Mouse (Mus musculus) spleen, postnatal 36 days (tissue): Measurements from ENCODE around the gene Asb16.
"Not testable (repeated sequence)": the region's sequence is repeated elsewhere in the genome, so short reads cannot be mapped to it uniquely, and the experiment has no call there.

Experiments used
- DNase-seq, 2 experiments: peaks; one replicate each; pipeline ENCODE4 v3.0.0; 2022; ENCODE audit warnings: low spot score in 2 of 2, mixed read lengths in 1 of 2

Gene Asb16

DNA sequence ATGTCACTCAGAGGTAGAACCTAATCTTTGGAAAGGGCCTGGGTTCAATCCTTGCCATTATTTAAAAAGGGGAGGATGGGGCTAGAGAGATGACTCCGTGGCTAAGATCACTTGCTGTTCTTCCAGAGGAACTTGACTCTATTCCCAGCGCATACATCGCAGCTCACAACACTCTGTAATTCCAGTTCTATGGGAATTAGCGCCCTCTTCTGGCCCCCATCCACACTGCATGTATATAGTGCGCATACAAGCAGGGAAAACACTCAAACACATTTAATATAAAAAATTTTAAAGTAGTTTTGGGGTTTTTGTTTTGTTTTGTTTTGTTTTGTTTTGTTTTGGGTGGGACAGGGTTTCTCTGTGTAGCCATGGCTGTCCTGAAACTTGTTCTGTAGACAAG lies 26.7 kb upstream of the Asb16 start:
- no peak for DNase-seq

- peak in 1 of 2 experiments; percentile 20 for DNase-seq
Measured at GRCm38 (mm10) chr11:102244926-102245449, 23.6 kb upstream of the Asb16 start.

DNA sequence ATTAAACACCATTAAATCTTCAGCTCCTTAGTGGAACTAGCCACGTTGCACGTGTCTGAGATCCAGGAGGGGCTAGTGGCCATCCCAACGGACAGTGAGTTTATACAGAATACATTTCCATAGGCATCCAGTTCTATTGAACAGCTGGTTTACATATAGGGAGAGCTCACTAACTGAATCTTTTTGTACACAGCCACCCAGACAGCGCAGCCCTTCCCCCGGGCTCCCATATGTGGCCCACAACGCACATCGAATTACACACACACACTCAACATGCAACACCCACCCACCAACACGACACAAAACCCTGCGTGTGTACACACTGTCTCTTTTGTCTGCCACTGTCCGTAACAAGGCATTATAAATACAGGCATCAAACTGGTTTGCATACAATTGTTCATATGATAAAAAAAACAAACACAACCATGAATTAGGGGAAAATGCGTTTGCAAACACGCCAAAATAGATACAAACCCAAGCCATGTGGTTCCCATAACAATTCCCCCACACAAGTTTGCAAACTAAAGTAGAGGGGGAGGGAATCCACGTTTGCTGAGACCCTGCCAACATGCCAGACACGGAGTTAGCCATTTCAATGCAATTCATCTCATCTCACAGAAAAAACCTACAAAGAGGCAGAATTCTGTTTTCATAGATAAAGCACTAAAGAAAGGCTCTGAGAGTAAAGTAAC lies 22.8 kb upstream of the Asb16 start:
- no peak for DNase-seq

DNA sequence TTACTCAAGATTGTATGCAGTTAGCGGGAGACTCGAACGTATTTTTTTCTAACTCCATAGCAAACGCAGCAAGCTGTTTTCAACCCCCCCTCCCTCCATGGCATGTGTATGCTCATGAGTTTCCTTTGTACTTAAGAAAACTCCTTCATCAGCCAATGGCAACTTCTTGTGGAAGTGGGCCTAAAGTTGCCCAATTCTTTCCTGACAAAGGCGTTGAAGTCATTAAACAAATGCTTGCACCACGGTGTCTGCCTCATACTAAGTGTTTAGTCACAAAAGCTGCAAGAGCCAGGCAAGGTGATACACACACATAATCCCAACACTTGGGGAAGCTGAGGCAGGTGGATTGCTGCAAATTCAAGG lies 22.3 kb upstream of the Asb16 start:
- no peak for DNase-seq

- no peak for DNase-seq
Measured at GRCm38 (mm10) chr11:102246871-102247270, 21.7 kb upstream of the Asb16 start.

- DNase-seq, result peak; percentile 86 to 92
Measured at GRCm38 (mm10) chr11:102248630-102249230, 19.8 kb upstream of the Asb16 start, which contains the start of gene BC030867. Gene BC030867 (plus strand): TSS chr11:102248882.

DNA sequence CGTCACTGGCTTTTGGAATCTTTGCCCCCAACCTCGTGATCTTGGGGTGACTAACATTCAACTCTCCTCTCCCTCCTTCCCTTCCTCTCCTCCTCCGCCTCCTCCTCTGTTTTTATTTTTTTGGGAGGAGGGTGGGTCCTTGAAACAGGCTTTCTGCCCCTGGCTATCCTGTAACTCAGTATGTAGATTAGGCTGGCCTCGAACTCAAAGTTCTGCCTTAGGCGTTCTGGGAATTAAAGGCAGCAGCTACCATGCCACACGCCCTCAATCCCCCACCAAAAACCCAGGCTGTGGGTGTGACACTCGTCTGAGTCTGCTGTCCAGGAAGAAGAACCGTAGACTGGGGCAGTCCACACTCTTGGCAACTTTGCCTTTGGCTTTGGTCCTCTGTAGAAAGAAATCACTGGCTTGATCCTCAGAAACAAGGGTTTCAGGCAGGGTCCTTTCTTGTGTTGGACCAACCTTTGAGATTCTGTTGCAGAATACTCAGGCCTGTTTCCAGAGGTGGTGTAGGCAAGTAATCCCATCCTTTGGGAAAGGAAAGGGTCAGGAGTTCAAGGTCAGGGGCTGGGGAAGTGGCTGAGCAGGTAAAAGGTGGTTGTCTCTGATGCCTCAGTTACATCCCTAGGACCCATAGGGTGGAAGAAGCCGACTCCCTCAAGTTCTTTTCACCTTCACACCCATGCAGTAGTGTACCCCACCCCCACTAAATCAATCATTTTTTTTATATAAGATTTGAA lies 19.0 kb upstream of the Asb16 start:
- no peak for DNase-seq

DNA sequence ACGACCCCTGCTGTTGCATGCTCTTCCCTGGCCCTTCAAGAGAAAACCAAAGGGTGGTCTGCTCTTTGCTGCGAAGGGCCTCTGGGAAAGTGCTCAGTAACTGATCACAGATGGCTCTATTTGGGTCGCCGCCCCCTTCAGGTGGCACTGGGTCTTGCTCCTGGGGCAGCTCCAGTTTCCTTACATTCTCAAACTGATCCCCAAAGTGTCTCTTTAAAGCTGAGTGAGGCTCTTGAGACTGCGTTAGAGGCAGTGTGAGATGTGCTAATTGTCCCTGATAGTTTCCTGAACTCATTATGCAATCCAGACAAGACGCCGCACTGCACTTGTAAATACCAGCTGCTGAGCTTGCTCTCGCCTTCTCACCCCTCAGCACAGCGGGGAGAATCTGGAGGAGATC lies 11.0 kb upstream of the Asb16 start:
- DNase-seq, result no peak

DNA sequence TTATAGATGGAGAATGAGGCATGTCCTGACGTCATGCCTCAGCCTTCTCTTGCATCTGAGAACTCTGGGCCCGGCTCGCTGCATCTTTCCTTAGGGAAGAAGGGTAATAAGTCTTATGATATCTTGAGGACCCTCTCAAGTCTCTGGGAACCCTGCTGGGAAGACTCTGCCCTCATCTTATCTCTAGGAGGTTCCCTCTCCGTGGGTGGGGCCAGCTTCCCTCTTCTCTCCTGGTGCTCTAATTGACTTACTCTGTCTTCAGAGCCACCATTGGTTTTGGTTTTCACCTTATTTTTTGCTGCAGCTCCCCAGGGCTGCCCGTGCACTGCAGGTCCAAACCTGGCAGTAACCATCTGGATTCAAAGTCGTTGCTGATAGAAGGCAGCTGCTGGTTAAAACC lies 10.4 kb upstream of the Asb16 start:
- DNase-seq, result no peak

DNA sequence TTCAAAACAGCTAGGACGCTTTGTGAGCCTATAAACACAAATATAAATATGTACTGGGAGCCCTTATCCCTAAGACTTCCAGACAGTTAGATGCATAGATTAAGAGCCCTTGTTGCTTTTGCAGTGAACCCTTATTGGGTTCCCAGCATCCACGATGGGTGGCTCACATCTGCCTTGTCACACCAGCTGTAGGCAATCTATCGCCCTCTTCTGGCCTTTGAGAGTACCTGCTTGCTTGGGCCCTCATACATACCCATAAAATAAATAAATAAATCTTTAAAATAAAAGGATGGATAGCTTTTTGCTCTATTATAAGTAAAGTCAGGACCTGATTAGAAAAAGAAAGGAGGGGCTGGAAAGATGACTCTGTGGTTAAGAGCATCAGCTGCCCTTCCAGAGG lies 10.0 kb upstream of the Asb16 start:
- DNase-seq, result no peak

GRCm38 (mm10) chr11:102263211-102263610 lies 5.3 kb upstream of the Asb16 start:
- DNase-seq, result no peak

- DNase-seq, result no peak
Measured at GRCm38 (mm10) chr11:102265816-102266215, 2.7 kb upstream of the Asb16 start.

- no peak for DNase-seq
Measured at GRCm38 (mm10) chr11:102266631-102267355, 1.8 kb upstream of the Asb16 start.

DNA sequence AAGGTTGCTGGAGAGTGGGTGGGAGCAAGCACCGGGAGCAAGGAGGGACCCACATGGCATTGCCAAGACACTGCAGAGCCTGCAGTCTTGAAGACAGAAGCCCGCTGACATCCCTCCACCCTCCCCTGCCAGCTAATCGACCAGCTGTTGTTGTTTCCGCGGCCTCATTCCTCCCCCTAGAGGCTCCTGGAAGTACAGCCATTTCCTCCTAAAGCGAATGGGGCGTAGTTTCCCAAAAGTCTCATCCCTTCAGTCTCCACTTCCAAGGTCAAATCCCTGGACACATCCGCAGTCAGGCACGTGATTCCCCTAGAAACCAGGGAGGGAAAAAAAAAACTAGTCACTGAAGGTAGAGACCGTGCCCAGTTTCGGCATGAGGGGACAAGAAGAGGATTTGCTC lies 1.1 kb upstream of the Asb16 start:
- peak; percentile 33 to 51 for DNase-seq

DNA sequence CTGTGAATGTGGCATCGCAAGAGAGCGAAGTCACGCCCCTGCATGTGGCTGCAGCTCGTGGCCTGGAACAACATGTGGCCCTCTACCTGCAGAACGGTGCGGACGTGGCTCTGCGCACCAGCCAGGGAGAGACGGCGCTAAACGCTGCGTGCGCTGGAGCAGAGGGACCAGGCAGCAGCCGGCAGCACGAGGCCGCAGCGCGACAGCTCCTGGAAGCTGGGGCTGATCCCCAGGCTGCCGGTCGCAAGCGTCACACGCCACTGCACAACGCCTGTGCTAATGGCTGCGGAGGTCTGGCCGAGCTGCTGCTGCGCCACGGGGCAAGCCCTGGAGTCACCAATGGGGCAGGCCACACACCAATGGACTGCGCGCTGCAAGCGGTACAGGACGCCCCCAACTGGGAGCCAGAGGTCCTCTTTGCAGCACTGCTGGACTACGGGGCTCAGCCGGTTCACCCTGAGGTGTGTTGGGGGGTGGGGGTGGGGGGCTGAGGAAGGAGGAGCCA lies 7.9 kb downstream of the Asb16 start:
- DNase-seq, result no peak

DNA sequence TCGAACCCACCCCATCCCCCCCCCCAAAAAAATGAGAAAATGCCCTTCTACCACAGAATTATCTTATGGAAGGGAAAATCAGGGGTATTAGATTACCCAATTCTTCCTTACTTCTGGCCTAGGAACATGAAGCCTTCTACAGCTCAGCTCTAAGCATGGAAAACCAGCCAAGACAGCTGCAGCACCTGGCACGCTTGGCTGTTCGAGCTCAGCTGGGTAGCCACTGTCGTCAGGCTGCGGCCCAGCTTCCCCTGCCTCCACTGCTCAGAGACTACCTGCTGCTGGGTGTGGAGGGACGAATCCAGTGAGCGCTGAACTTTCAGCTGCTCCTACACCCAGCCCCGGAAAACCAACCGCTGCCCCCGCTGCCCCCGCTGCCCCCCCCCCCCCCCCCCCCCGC lies 9.2 kb downstream of the Asb16 start:
- DNase-seq, result no peak

DNA sequence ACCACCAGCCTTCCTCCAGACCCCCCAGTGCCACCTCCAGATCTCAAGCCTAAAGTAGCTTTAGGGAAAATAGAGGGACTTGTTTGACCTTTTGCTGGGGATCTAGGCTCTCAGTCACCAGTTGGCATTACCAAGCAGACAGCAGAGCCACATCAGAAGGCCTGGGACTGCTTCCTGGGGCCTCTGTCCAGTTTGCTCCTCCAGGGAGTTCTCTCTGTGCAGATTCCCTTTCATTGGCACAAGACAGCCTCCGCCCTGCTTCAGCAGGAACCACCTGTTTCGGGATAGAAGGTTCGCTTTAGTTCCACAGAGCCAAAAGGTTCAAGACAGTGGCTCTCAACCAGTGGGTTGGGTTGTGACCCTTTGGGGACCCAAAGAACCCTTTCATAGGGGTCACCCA lies 11.1 kb downstream of the Asb16 start:
- no peak for DNase-seq

DNA sequence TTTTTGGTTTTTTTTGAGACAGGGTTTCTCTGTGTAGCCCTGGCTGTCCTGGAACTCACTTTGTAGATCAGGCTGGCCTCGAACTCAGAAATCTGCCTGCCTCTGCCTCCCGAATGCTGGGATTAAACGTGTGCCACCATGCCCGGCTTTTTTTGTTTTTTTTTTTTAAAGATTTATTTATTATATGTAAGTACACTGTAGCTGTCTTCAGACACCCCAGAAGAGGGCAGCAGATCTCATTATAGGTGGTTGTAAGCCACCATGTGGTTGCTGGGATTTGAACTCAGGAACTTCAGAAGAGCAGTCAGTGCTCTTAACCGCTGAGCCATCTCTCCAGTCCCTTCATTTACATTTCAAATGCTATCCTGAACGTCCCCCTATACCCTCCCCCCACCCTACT lies 11.7 kb downstream of the Asb16 start:
- DNase-seq, result not testable (repeated sequence)

DNA sequence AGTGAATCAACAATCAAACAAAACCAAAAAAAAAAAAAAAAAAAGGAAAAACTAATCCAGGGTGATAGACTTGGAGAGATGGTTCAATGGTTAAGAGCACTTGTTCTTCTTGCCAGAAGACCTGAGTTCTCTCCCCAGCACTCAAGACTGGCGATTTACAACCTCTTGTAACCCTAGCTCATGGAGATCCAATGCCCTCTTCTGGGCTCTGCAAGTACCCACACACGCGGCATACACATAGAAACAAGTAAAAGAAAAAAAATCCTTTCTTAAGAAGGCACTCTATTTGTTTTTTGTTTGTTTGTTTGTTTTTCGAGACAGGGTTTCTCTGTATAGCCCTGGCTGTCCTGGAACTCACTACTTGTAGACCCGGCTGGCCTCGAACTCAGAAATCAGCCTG lies 15.4 kb downstream of the Asb16 start:
- DNase-seq, result no peak

GRCm38 (mm10) chr11:102284501-102285094 lies 16.1 kb downstream of the Asb16 start, which contains the start of gene Tmub2:
Gene Tmub2 (plus strand): TSS chr11:102284931.
- peak; percentile 97 to 99 for DNase-seq

DNA sequence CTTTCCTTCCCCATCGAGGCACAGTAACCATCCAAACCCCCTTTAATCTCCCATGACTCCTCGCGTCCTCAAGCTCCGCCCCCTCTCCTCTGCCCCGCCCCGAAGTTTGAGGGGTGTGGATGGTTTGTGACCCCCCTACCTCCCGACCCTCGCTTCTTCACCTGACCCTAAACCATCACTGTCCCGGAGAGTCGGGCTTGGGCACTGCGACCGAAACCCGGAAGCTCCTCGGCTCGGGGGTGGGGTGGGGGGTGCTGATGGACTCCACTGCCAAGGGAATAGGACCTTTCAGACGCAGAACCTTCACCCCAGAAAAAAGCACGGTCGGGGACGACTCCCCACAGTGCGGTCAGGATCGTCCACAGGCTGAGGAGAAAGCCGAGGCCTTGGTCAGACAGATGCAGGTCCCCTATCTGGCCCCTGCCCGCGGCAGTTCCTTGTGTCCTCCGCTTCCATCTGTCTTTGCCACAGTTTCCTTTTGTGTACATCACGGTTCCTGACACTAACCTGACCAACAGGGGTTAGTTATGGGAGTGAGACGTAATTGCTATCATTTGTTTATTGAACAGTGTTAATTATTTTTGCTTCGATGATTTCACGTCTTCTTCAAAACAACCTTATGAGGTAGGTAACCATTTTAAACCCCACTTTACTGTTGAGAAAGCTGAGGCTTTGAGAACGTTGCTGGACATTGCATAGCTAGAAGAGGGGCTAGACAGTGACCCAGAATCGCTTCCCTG lies 16.7 kb downstream of the Asb16 start:
- no peak for DNase-seq
